Mouse (Mus musculus) skeletal muscle tissue, adult 2 months (tissue): Measurements from ENCODE around the gene Fkbp5.
A peak's percentile ranks its signal among the peaks of the same experiment; 100 is the strongest.
"Not testable (repeated sequence)": the region's sequence is repeated elsewhere in the genome, so short reads cannot be mapped to it uniquely, and the experiment has no call there.

ENCODE experiments used
- DNase-seq: peaks from one replicate; pipeline ENCODE4 v3.0.0-alpha.2; 2012; ENCODE audit warnings: low read depth, low spot score

Gene Fkbp5

DNA sequence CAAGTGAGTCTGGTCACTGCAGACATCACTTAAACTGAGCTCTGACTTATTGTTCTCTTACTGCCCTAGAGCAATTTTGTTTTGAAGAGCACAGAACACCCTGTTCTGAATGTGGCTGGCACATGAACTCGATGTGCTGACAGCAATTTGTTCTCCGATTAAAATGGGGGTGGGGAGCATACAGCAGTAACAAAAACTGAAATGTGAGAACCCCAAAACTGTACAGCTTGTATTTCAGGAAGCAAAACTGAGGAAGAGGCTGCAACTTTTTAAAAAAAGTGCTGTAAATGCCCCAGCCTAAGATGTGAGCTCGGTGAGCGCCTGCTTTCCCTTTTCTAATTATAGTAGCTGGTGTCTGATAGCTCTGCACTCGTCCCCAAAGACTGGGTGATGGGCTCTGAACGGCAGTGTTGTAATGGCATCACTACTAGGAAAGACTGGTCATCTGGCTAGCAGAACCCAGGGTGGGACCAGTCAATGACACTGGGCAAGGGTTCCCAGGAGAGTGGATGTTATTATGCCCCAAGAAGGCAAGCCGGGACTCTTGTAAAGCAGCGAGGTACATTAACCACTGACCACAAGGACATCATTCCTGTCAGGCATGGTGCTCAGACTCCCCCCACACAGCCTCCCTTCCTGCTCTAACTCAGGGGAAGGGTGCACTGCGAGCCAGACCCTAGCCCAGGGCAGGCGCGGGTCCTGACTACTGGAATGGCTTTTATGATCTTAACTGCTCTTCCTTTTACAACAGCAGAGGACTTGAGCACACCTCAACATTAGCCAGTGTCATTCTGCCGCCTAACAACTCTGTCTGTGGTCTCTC, 96.9 kb downstream of the Fkbp5 start:
- DNase-seq = peak; percentile 86

DNA sequence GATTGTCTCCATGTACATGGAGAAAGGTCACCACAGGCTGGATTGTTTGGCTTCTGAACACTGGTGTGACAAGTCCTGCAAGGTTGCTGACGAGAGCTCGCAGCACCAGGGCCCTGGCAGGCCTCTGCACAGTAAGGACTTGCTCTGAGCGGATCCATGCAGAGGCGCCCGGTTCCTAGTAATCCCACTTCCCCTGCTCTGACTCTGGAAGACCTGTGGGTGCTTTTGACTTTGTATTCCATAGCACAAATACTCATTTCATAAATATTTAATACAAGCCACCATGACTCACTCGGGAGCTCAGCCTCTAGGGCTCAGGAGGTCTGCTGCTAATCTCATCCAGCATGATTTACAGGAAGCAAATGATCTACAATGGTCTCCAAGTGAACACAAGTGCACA, 97.7 kb downstream of the Fkbp5 start:
- DNase-seq = no peak

DNA sequence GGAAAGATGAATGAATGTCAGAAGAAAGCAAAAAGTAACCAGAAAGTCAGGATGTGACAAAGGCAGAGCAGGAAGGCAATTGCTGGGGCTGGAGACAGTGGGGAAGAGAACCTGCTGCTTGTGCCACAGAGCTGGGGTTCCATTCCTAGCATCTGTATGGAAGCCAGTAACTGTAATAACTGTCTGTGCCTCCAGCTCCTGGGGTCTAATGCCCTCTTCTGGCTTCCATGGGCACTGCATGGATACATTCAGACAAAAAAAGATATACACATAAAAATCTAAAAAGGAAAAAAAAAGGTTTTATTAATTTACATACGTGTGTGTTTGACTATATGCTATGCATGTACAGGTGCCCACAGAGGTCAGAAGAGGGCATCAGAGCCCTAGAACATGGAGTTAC, 98.4 kb downstream of the Fkbp5 start:
- DNase-seq = no peak

DNA sequence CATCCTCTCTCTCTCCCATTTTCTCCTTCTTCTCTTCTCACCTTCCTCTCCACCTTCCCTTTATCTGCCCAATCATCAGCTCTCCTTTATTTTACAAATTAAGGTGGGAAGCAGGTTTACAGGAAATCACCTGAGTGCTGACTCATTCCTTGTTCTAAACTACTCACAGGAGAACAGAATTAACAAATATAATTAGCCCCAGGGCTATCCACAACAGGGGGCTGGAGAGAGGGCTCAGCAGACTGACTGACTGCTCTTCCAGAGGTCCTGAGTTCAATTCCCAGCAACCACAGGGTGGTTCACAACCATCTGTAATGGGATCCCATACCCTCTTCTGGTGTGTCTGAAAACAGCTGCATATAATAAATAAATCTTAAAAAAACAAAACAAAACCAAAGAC, 98.8 kb downstream of the Fkbp5 start:
- DNase-seq = not testable (repeated sequence)

DNA sequence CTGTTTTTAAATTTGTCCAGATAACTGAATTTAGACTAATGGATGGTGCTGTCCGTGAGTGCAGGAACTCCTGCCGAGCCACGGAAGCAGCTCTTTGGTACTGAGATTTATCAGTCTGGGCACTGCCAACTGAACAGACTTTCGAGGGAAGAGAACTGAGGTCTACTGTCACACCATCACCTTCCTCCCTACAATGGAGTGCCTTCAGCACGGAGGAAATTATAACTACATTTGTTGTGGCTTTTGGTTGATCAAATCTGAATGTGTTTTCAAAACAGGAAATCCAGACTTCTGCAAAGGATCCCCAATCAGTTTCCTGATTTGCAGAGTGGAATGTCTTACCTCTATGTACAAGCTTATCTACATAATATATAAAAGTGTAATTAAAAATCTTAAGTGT, 99.6 kb downstream of the Fkbp5 start:
- no peak for DNase-seq

DNA sequence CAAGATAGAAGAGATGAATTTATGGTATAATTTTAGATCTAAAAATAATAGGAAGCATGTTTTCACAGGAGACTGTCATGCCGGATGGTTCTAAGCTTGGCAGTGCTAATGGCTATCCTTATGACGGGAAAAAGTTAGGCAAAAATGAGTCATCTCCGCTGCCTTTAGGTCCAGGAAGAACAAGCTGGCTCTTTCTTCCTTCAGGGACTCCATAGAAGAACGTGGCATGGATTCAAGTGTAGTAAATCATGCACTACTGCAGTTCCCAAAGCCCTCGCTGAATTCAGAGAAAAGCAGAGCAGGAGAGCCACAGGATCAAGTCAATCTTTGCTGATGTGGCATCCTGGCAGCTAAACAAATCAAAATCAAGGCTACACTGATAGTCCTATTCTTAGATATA, 102.1 kb downstream of the Fkbp5 start:
- peak; percentile 65 for DNase-seq

DNA sequence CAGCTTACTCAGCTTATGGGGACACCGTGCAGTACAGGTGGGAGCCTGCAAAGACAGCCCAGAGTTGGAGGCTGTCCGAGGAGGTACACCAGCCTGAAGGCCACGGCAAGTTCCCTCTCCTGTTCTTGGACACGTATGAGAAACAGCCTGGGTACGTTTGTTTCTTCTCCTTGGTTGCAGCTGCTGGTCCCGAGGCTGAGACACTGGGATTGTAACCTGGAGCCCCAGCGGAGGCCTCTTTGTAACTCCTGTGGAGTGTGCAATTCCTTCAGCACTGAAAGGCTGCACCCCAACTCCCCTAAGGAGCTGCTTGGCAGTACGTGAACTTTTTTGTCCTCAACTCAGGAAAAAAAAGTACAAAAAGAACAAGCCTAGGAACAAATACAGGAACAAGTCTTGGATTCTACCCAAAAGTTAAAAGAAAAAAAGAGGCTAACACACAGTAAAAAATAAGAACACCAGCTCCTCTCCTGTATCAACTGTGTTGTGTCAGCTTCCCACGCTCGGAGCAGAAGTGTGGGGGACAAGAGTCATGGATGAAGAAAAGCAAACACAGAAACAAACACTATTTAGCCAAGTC, 105.9 kb downstream of the Fkbp5 start:
- peak; percentile 51 for DNase-seq

DNA sequence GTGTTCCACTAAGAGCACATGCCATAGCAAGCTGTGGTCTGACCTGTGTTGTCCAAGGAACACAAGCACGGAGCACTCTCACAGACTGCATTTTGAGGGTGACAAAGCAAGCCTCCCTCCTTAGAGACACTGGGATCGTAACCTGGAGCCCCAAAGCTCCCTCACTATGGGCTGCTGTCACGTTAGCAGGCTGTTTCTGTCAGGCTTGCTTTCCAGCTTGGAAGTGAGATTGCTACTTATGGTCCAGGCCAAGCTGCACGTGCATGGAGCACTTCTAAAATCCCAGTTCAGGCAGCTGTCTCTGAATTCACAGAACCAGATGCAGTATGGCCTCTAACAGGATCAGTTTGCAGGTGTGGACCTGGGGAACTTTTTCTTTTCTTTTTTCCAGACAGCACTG, 106.6 kb downstream of the Fkbp5 start:
- DNase-seq = no peak

DNA sequence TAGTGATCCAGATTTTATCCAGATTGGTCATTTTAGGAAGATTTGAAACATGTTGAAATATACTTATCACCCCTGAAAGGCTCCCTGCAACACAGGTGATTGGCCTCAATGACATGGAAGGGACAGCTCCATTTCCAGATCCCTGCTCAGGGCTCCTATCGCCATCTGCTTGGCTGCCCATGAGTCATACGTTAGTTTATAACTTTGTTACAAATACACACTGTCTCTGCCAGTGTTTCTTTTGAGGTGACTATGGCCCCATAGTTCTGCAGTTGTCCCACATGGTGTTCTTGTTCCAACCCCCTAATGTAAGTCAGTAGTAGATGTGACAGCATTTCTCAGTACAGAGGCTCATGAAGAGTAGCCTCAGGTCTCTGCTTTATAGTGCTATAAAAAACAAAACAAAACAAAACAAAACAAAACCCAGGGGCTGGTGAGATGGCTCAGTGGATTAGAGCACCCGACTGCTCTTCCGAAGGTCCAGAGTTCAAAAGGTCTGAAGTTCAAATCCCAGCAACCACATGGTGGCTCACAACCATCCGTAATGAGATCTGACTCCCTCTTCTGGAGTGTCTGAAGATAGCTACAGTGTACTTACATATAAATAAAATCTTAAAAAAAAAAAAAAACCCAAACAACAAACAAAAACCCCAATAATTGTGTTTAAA, 108.9 kb downstream of the Fkbp5 start:
- DNase-seq = no peak

DNA sequence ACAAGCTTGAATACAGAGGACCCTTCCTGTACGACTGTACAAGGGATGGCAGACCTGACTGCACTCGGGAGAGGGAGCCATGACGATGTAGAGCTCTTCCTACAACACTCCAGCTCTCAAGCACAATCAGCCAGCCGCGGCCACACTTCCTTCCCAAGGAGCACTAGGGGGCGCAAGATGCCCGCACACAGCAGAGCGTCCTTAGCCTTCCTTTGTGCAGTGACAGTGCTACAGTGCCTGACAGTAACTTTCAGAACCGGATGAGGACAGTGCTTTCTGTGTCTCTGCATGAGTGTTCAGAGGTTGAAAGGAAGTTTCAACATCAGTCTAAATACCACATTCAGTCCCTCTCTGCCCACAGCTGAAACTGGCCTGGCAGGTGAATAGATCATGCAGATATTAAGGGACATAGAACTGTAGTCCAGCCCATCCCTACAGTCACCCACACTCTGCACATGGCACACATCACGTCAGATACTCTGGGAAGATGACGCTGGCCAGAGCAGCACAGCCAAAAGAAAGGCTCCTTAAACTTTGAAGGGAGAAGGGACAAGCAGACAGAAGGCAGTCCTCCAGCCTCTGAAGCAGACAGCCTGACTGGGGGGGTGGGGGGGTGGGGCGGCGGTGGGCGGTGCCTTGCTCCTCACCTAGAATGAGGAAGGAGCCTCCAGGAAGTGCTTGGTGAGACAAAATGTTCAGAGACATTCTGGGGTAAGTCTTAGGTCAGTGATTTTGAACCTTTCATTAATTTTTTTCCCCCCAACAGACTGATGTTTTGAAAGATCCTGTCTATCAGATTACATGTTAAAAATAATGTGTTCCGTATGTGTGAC, 109.7 kb downstream of the Fkbp5 start:
- peak; percentile 76 for DNase-seq

DNA sequence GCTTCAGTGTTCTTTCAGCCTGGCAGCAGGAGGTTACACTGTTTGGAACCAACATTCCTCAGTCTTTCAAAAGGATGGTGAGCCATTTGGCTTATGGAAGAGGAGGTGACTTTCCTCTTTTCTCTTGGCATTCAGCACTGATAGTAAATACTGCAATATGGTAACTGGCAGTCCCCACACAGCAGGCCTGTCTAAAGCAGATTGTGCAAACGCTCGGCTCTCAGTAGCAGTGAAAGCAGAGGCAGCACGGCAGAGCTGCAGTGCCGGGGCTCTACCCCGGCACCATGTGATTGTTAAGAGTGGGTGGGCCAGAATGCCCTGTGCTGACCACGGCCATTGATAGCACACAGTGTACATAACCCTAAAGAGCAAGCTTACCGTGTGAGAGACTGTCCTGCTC, 110.9 kb downstream of the Fkbp5 start:
- no peak for DNase-seq

DNA sequence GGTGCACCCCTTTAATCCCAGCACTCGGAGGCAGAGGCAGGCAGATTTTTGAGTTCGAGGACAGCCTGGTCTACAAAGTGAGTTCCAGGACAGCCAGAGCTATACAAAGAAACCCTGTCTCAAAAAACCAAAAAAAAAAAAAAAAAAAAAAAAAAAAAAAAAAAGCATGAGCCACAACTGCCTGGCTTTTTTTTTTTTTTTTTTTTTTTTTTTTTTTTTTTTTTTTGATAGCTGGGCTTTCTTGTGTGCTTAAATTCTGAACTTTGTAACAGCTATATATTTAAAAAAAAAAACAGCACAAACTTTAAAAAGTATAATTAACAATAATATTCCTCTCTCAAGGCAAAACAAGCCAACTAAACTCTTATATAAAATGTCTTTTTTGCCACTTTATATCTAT, 112.6 kb downstream of the Fkbp5 start:
- not testable (repeated sequence) for DNase-seq

DNA sequence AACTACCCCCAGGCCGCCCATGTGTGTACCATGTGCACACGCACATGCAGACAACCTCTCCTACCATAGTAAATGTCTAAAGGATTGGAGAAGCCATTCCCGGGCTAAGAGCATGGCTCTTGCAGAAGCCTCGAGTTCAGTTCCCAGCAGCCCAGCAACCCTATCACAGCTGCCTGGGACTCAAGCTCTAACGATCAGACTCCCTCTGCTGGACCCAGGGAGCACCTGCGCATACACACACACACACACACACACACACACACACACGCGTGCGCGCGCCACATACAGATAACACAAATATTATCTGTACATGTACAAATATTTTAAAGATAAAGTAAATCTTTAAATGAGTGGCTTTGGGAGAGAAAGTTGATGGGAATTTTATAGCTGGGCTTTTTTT, 113.0 kb downstream of the Fkbp5 start:
- no peak for DNase-seq

DNA sequence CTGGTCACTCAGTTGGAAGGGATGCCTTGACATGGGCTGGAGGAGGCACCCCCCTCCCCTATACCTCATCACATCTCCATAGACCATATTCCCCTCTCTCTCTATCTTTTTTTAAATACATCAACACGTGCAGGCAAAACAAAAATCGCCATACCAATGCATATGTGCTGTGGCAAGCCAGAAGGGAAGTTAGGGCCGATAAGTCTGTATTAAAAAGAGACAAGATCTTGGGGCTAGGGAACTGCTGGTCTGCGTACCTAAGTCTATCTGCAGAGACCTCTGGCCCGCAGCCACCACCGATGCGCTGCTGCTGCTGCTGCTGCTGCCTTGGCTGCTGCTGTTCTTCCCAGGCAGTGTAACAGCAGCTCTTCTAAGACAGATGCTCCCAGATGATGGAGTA, 122.3 kb downstream of the Fkbp5 start:
- DNase-seq = no peak

DNA sequence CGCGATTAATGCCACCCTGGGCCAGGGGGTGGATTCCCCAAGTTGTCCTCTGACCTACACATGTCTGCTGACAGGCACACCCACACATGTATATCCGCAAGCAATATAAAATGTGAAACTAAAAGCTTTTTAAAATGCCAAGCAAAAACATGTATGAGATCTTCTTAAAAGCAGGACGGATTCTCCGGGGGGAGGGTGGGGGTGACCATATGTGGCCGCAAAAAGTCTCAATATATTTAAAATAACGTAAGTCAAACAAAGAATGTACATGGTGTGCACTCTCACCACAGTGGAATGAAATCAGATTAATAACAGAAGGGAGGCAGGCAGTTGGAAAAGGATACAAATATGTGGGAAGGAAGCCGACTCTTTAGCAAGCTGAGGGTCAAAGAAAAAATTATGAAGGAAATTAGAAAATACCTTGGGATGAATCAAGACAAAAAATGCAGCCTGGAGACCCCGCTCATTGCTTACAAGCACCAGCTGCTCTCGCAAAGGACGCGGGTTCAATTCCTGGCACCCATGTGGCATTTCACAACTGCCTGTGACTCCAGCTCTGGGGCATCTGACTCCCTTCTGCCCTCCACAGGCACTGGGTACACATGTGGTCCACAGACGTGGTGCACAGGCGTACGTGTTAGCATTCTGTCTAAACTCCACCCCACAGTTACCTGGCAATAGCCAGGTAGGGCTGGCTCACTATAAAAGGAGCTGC, 123.1 kb downstream of the Fkbp5 start:
- no peak for DNase-seq

DNA sequence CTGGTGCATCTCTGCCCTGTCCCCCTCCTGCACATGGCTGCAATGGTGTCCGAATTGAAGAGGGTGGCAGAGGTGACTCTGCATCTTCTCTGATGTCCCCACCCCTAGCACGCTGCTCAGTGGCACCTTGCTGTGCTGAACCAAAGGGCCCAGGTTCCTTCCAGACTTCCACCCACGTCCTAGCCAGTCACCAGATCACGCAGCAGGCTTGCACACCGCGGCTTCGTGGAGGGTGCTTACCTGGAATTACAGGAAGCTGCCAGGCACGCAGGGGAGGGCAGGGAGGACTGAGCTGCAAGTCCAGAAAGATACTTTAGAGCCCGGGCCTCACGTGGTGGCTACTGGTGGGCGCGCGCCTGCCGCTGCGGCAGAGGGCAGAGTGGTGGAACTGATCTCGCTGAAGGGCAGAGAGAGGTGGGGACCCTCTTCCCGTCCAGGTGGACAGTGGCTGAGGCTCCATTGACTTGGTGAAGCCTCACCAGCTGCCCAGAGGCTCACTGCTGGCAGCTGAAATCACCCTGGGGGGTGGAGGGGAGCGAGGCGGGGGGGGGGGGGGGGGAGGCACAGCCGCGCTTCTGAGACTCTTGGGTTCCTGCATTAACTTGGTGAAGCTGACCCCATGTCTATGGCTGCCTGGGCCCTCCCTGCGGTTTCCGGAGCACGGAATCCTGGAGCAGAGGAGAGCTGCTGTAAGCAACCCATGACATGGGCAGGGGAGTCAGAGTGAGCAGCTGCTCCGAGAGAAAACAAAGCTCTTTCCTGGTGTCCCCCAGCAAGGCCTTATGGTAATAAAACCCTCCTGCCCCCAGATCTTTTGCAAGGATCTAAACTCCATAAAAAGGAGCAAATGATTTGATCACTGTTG, 125.5 kb downstream of the Fkbp5 start:
- DNase-seq = no peak

DNA sequence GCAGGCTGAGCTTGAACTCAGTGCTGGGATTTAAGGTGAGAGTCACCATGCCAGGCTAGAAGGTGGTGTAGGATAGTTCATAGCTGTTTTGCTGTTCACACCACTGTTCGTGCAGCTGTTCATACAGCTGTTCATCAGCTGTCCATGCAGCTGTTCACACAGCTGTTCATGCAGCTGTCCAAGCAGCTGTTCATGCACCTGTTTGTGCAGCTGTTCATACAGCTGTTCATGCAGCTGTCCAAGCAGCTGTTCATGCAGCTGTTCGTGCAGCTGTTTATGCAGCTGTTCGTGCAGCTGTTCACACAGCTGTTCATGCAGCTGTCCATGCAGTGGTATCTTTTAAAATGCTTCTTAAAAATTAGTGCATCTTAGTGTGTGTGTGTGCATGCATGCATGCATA, 128.8 kb downstream of the Fkbp5 start:
- no peak for DNase-seq

DNA sequence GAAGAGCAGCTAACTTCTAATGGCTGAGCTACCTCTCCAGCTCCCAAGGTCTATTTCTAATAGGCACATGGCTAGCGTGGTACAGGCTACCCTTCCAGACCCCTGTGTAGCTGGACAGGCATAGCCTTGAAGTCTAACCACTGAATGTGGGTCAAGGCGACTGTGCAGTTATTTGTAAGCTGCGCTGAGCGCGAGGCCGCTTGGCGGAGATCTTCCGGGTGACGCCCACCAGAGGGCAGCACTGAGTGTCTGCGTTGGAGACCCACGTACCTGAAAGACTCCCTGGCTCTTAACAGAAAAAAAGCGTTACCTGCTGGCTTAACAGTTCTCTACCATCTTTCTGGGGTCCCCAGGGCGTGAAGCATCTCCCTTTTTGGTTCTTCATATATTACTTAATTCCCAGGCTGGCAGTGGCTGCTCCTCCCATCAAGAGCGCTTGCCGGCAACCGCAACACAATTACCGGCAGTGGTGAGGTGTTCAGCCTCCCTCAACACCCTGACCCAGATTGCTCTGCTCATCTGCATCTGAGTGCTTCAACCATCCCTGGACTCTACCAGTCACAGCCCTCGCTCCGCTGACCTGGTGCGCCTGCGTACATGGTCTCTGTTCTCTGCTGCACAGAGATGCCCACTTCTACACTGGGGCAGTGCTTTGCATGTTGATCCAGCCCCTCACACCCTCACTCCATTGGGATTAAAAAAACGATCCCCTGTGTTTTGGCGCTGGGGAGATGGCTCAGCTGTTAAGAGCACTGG, 131.0 kb downstream of the Fkbp5 start:
- peak; percentile 48 for DNase-seq

DNA sequence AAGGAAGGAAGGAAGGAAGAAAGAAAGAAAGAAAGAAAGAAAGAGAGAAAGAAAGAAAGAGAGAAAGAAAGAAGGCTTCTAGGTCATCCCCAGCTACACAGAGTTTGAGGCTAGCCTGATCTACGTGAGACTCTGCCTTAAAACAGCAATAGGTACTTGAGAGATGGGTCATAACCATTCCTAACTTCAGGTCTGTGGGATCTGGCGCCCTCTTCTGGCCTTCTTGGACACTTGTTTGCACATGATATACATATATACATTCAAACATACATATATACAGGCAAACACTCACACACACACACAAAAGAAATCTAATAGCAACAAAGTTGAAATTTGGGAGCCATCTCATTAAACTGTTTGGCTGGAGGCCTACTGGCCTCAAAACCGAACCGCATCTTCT, 133.0 kb downstream of the Fkbp5 start:
- no peak for DNase-seq

DNA sequence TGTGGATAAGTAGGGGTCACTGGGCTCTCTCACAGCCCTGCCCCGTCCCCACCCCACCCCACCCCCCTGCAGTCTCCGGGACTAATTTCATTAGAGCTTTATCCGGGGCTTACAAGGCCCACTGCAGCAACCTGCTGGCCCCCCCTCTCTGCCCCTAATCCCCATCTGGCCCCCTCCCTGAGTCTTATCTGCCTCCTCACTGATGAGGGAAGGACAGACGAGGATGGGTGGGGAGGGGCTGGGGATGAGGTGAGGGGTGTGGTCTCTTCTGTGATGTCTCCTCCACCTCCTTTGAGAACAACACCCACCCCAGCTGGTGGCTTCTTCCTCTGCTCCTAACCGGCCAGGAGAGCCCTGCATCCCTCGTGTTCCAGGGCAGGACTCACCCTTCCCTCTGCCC, 137.1 kb downstream of the Fkbp5 start:
- DNase-seq = no peak
